Mouse (Mus musculus) yolk sac, embryonic 10.5 days (tissue): ENCODE measurements around the gene Olfr449.

Source experiments
- DNase-seq: peaks from one replicate; pipeline ENCODE4 v3.0.0-alpha.2; 2017; ENCODE audit warnings: low spot score

Gene Olfr449

DNA sequence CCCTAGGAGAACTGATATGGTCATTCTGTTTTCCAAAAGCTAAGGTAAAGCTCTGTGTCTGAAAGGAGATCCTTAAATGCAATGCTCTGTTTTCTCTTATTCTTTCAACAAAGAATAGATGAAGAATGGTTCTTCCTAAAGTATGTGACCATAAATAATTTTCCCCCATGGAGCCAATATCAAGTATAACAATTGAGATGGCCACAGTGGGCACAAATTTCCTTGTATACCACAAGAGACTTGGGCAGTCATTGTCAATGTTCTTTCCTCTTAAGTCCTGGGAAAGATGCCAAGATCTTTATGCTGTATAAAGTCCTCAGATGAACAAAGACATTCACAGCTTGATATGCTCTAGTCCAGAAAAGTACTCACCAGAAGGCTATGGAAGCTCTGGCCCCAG, at the start of gene Olfr449:
Gene Olfr449, plus strand, starts transcription at position 301 of the 400 bp plus-strand sequence.
- no peak for DNase-seq

DNA sequence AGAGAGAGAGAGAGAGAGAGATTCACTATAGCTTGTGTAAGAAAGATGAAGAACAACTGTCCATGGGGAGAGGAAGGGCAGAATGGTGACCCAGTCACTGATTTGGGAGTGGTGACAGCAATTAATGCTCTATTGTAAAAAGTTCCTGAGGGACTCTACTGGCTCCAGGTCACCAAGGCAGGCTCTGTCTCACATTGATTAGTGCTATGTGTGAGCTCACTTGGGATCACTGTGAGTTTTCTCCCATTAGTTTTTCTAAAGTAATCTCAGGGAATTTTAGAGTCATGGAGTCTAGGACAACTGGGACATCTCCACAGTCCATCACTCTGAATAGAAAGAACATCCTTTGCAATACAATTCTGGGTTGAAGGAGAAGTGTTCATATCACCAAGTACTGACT, 49.4 kb upstream of the Olfr449 start, which contains the start of gene Olfr452:
Gene Olfr452, plus strand, starts transcription at position 301 of the 400 bp plus-strand sequence.
- DNase-seq: no peak

DNA sequence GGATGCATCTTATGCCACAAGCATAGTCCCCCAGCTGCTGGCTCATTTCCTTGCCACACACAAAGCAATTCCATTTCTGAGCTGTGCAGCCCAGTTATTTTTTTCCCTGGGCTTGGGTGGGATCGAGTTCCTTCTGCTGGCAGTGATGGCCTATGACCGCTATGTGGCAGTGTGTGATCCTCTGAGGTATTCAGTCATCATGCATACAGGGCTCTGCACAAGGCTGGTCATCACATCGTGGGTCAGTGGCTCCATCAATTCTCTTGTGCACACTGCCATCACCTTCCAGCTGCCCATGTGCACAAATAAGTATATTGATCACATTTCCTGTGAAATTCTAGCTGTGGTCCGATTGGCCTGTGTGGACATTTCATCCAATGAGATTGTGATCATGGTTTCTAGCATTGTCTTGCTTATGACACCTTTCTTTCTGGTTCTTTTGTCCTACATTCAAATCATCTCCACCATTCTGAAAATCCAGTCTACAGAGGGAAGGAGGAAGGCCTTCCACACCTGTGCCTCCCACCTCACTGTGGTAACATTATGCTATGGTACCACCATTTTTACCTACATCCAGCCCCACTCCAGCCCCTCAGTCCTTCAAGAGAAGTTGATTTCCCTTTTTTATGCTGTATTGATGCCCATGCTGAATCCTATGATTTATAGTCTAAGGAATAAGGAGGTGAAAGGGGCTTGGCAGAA, 43.8 kb upstream of the Olfr449 start:
- no peak for DNase-seq

DNA sequence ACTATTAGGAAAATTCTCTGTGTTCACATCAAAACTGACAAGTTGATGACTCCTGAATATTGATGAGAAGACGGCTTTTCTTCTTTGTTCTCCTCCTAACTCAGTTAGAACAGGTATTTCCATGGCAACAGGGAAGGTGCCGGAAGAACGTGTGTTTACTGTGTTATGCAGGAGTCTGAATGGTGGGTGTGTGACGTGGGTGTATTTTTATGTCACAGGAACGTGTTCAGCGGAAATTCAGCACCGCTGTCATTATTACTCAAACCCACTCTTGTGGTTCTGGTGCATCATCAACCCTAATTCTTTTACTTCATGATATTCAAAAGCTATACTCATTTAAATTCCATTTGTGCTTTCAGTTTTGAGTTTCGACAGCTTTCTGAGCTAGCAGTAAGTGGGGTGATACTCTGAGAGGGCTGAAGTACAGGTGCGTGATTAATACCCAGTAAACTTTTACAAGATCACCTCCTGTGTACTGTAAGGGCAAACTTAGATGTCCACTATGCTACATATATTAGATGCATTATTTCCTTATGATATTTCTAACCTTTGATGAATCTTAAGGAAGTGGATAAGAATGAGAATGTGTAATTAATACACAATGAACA, 43.1 kb upstream of the Olfr449 start:
- no peak for DNase-seq

DNA sequence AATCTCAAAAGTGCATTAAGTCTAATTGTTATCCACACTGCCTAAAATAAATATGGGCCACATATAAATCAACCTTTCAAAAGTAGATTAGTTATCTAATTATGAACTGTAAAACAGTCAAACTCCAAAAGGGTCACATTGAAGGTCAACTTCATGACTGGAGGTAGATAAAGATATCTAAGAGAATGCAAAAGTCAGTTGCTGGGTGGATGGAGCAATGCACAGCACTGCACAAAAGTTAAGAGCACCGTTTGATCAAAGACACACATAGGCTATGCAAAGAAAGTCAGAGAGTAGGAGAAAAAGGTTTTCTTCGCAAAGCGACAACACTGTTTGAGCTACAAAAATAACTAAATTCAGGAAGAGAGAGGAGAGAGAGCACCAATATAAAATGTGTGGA, 39.2 kb upstream of the Olfr449 start:
- DNase-seq: no peak

DNA sequence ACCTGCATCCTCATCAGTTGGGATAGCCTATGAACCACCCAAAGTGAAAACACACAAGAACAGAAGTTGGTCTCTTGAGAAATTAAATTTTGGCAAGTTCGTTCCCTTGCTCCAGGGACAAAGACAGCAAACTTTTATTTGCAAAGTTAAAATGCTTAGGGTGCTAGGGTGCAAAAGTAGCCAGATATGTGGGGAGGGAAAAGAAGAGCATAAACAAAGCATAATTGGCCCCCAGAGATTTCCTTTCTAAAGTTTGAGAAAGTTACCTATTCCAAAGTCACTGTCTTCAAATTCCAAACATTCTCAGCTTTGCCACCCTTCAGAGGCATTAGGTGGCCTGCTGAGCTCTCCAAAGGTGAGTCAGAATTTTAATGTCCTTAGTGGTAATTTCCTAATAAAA, 22.5 kb upstream of the Olfr449 start, which contains the start of gene Olfr450:
Gene Olfr450, plus strand, starts transcription at position 301 of the 400 bp plus-strand sequence.
- no peak for DNase-seq

DNA sequence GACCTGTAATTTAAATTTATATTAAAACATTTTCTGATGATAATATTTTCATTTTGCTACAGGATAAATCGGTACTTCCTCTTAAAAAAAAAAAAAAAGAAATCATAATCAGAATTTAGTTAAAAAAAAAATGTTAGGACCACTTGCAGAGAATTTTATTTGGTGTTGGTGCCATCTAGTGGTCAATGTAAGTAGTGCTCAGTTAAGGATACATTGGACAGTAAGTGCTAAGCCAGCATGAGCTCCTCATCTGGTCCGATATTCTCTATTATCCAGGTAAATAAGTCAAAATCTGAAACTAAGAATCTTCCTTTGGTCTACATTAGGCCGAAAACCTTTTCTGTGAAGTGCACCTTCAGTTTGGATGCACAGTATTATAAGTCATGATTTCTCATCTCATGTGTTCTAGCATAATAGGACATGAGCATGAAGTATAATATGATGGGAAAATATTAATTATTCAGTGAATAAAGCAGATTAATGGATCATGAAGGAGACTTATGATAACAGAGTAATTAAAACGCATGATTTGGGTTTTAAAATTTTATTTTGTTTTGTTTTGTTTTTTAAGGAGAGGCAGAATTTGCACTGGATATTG, 26.1 kb downstream of the Olfr449 start:
- DNase-seq: peak; percentile 4

DNA sequence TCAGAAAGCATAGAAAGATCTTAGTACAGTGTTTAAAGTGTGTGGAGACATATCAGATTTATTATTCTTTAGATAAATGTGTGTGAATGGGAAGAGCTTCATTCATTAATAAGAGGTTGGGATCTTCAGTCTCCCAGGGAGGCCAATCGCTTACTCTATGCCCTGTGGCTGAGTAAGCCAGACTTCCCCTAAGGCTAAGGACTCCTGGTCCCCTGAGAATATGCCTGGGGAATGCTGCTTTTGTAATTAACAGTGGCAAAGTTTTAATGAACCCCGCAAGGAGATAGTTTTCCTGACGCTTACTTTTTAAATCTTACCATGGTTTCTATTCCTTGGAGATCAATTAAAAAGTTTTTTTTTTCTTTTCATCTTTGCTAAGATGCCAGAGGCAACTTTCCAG, 35.5 kb downstream of the Olfr449 start:
- no peak for DNase-seq

DNA sequence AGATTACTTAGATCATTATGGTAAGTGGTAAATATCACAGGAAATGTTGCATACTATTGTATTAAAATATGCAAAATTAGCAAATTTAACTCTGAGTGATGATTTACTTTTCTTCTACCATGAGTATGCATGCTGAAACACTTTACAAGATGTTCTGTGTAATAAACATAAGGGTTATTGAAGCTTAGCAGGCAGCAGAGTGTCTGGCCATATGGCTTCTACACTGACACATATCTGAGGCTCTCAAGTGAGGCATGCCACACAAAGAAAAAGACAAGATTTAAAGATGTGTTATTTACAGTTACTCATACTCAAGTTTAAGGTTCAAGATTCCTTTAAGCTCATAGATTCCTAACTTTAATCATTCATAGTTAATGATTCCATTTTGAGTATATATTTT, 42.1 kb downstream of the Olfr449 start:
- DNase-seq: no peak
